In genomic region chr10:109928547-109929318, GRCm38 (mm10) we compare ENCODE assay signal across 15 mouse cellular contexts.
A peak's percentile ranks its signal among the peaks of the same experiment; 100 is the strongest.
DNase-seq lines count a peak whose midpoint lies in the region; ATAC-seq and TF ChIP-seq lines count a peak whose summit lies in the region.
"Had no signal": no experiment of that assay in that cellular context is flagged by ENCODE, and none has a peak within 500 bp of the region (broad histone marks: within the 10 kb centered on the region; RNA-seq: fewer than 3 reads in every experiment).

No protein-coding gene starts in this region.

- peak overlapping the region; percentile 23; the same call in 1 of the 2 replicates for H3K27ac ChIP-seq in hindbrain, embryonic 10.5 days
- no peak overlapping the region for H3K27ac ChIP-seq in hindbrain, embryonic 14.5 days
- no peak overlapping the region for H3K27ac ChIP-seq in midbrain, embryonic 13.5 days
- no peak overlapping the region for H3K27ac ChIP-seq in left cerebral cortex, adult 2 months
- H3K27ac ChIP-seq: layer of hippocampus, adult 2 months; stomach, embryonic 15.5 days had no signal

- no peak overlapping the region for H3K4me2 ChIP-seq in hindbrain, embryonic 14.5 days (replicated peaks)
- H3K4me2 ChIP-seq in midbrain, embryonic 13.5 days (replicated peaks): no peak overlapping the region
- H3K4me2 ChIP-seq: stomach, embryonic 15.5 days had no signal

- H3K9me3 ChIP-seq in hindbrain, embryonic 10.5 days: no peaks in the 10 kb centered on the region
- H3K9me3 ChIP-seq in hindbrain, embryonic 14.5 days (ENCODE audit: control insufficient read depth, low read length): no peaks in the 10 kb centered on the region
- H3K9me3 ChIP-seq in midbrain, embryonic 13.5 days: no peaks in the 10 kb centered on the region
- H3K9me3 ChIP-seq: stomach, embryonic 15.5 days had no signal

- no peak overlapping the region for H3K9ac ChIP-seq in hindbrain, embryonic 14.5 days
- H3K9ac ChIP-seq in midbrain, embryonic 13.5 days (replicated peaks): no peak overlapping the region
- H3K9ac ChIP-seq: stomach, embryonic 15.5 days had no signal

- no peak for ATAC-seq in hindbrain, embryonic 14.5 days (ENCODE audit: low FRiP score)
- ATAC-seq in midbrain, embryonic 13.5 days: peak; percentile 63; the same call in 1 of the 2 replicates

- no peak overlapping the region for H3K4me3 ChIP-seq in hindbrain, embryonic 10.5 days
- H3K4me3 ChIP-seq in hindbrain, embryonic 14.5 days (replicated peaks; ENCODE audit: low read length): no peak overlapping the region
- H3K4me3 ChIP-seq in midbrain, embryonic 13.5 days (replicated peaks): no peak overlapping the region
- no peak overlapping the region for H3K4me3 ChIP-seq in left cerebral cortex, adult 2 months
- H3K4me3 ChIP-seq: layer of hippocampus, adult 2 months; stomach, embryonic 15.5 days had no signal

- no peak for DNase-seq in hindbrain, embryonic 10.5 days (ENCODE audit: low spot score)
- DNase-seq in hindbrain, embryonic 14.5 days (ENCODE audit: low spot score): no peak
- peak; percentile 59 for DNase-seq in MN1 (ENCODE audit: low spot score)
- peak; percentile 24 for DNase-seq in brain, embryonic 14.5 days (ENCODE audit: low read depth)
- no peak for DNase-seq in frontal cortex, adult 2 months (ENCODE audit: extremely low spot score in 1 of 2, low spot score in 1 of 2)
- no peak for DNase-seq in left cerebral cortex, adult 2 months (ENCODE audit: extremely low spot score in 1 of 2, low spot score in 2 of 2)
- DNase-seq: adrenal gland, adult 8-10 months; cerebellum, adult 9-11 months; heart, adult 18-20 months; lung, postnatal 36 days; spleen, adult 18-20 months had no signal

- no peak for TF ChIP-seq POLR2A in brain, embryonic 14.5 days (IDR thresholded peaks at IDR 0.05; ENCODE audit: borderline replicate concordance, extremely low read depth, insufficient read depth, insufficient read length, poor library complexity, severe bottlenecking)

- peaks cover 13% of the 10 kb centered on the region for H3K4me1 ChIP-seq in hindbrain, embryonic 10.5 days (replicated peaks)
- peaks cover 9% of the 10 kb centered on the region; the same call in 1 of the 2 replicates for H3K4me1 ChIP-seq in hindbrain, embryonic 14.5 days (replicated peaks; ENCODE audit: control insufficient read depth, insufficient read depth, low read length)
- H3K4me1 ChIP-seq in midbrain, embryonic 13.5 days (replicated peaks): peaks cover 20% of the 10 kb centered on the region
- H3K4me1 ChIP-seq: stomach, embryonic 15.5 days had no signal

- TF ChIP-seq CTCF in brain, embryonic 14.5 days (IDR thresholded peaks at IDR 0.05; ENCODE audit: borderline replicate concordance, extremely low read depth, insufficient read depth, insufficient read length): no peak
- TF ChIP-seq CTCF in left cerebral cortex, adult 2 months (IDR thresholded peaks at IDR 0.05): no peak

- no peaks in the 10 kb centered on the region for H3K36me3 ChIP-seq in hindbrain, embryonic 10.5 days
- no peaks in the 10 kb centered on the region for H3K36me3 ChIP-seq in hindbrain, embryonic 14.5 days (replicated peaks; ENCODE audit: control insufficient read depth, insufficient read depth)
- H3K36me3 ChIP-seq in midbrain, embryonic 13.5 days: no peaks in the 10 kb centered on the region
- H3K36me3 ChIP-seq: G1E; stomach, embryonic 15.5 days had no signal

- H3K27me3 ChIP-seq in hindbrain, embryonic 10.5 days (ENCODE audit: insufficient read depth, poor library complexity, severe bottlenecking): no peaks in the 10 kb centered on the region
- no peaks in the 10 kb centered on the region for H3K27me3 ChIP-seq in hindbrain, embryonic 14.5 days (ENCODE audit: control insufficient read depth, insufficient read depth, low read length)
- no peaks in the 10 kb centered on the region for H3K27me3 ChIP-seq in midbrain, embryonic 13.5 days
- H3K27me3 ChIP-seq: stomach, embryonic 15.5 days had no signal

- WGBS in hindbrain, embryonic 10.5 days: 57% methylated on average over 8 of the region's 8 CpGs
- 40% methylated on average over 8 of the region's 8 CpGs for WGBS in hindbrain, embryonic 14.5 days
- 22% methylated on average over 8 of the region's 8 CpGs for WGBS in midbrain, embryonic 13.5 days

- intact Hi-C loops in left cerebral cortex, adult 2 months (cut with DNase I): loop anchor here (10.0 kb wide), 1 partner anchor 526 kb away; the partner anchor contains the start of gene Nav3

Comparison
In these comparisons a context has a peak if more than half of its experiments do, and no peak if none do; other contexts are left out.
1. DNase-seq: peak in MN1 (single experiment) and brain, embryonic 14.5 days (single experiment); none in hindbrain, embryonic 10.5 days (single experiment), hindbrain, embryonic 14.5 days (single experiment), frontal cortex, adult 2 months (0 of 2) and left cerebral cortex, adult 2 months (0 of 2).